Mouse (Mus musculus): ENCODE data around the gene Cope. TPM values are rescaled to one million over a fixed set of nuclear protein-coding genes. Genes with fewer than 3 reads are reported as not detected.

The Cope gene
- polyA plus RNA-seq, 1 experiment from 2014 or later: 300 TPM

DNA sequence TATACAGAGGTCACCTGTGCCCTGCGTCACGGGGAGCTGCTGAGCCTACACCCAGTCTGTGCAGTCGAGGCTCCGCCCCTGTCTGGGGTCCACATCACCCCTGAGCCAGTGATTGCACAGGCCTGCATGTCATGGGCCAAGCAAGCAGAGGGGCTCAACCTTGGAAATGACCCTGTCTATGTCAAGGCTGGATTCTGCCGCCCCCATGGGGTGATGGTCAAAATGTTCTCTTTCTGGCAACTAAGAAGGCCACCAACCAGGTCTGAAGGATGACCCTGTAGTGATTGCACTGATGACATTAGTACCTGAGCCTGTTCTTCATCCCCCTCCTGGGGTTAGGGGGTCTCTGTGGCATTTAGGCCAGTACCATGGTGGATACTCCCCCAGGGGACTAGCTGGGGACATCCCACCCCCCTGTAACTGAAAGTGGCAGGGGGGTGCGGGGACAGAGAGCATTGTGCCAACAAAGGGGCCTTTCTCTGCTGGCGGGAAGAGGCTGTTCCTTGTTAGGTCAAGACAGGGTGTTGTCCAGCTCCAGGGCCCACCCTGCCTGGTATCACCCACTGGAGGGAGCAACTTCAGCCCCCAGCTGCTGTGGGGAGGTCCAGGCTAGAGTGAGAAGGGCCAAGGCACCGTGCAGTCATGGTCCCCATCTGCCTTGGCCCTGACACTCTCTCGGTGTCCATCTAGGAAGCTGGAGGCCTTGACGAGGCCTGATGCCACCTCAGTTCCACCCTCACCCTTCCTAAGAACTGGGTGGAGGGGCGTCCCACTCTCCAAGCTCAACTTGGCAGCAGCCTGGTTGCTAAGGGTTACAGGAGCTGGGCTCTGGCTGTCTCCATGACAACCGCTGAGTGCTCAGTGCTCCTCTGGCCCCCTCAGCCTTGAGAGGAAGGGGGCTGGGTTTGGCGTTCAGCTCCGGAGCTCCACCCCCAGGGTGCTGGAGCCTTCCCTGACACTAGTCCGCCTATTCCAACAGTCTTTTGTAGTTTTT lies 14.5 kb downstream of the Cope start:
- Histone ChIP-seq H3K4me3 (peak overlapping the region; percentile 58), H3K36me3 (replicated peaks) (peaks cover 33% of the 10 kb centered on the region), H3K27ac (peak overlapping the region; percentile 80), H3K9me3 (no peaks in the 10 kb centered on the region), H3K27me3 (ENCODE audit: poor library complexity, severe bottlenecking) (peaks cover 26% of the 10 kb centered on the region), H3K4me1 (peaks cover 39% of the 10 kb centered on the region)
- whole genome bisulfite sequencing: 9% methylated on average over 15 of the region's 15 CpGs
- DNase-seq (ENCODE audit: extremely low spot score, low spot score): peak; percentile 86

DNA sequence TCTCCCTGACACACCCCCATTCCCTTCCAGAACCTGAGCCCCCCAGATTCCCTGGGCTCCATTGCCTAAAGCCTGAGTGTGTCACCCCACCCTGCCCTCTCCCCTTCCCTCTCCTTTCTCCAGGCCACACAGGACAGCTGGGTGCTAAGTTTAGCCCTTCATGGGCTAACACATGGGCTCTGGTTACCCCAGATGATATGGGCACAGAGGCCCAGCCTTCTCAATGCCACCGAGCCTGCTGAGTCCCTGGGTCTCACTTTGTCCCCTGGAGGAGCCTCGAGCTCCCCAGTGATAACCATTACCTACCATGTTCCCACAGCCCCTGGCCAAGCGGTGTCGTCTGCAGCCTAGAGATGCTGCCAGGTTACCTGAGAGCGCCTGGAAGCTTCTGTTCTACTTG lies 15.6 kb downstream of the Cope start:
- peaks cover 39% of the 10 kb centered on the region for H3K4me1 ChIP-seq
- H3K27me3 ChIP-seq (ENCODE audit: poor library complexity, severe bottlenecking): peaks cover 26% of the 10 kb centered on the region
- 86% methylated on average over 5 of the region's 5 CpGs for WGBS
- H3K9me3 ChIP-seq: no peaks in the 10 kb centered on the region
- DNase-seq (ENCODE audit: extremely low spot score, low spot score): no peak
- peaks cover 22% of the 10 kb centered on the region for H3K36me3 ChIP-seq (replicated peaks)
- H3K4me3 ChIP-seq: peak overlapping the region; percentile 58
- H3K27ac ChIP-seq: peak overlapping the region; percentile 80

DNA sequence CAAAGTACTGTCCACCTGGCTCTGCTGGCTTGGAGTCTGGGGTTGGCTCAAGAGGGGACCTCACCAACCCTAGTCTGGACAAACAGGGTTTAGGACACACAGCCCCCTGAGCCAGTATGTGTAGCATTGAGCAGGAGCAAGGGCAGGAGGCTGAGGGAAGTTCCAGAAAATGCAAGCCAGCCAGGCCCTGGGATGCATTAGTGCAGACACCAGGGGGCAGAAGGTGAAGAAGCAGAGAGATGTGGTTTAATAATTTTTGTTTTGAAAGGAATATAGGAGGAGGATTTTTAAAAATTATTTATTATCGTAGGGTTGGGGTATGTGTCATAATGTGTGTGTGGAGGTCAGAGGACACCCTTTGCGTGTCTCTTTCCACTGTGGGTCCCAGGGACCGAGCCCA lies 21.4 kb downstream of the Cope start:
- Histone ChIP-seq H3K4me3 (no peak overlapping the region), H3K36me3 (replicated peaks) (peaks cover 41% of the 10 kb centered on the region), H3K9me3 (no peaks in the 10 kb centered on the region), H3K27me3 (ENCODE audit: poor library complexity, severe bottlenecking) (peaks cover 5% of the 10 kb centered on the region), H3K4me1 (0 out of 2 replicates have a peak, but pooled peaks cover 3% of the 10 kb centered on the region), H3K27ac (no peak overlapping the region)
- 93% methylated on average over 3 of the region's 3 CpGs for WGBS
- DNase-seq (ENCODE audit: extremely low spot score, low spot score): no peak

DNA sequence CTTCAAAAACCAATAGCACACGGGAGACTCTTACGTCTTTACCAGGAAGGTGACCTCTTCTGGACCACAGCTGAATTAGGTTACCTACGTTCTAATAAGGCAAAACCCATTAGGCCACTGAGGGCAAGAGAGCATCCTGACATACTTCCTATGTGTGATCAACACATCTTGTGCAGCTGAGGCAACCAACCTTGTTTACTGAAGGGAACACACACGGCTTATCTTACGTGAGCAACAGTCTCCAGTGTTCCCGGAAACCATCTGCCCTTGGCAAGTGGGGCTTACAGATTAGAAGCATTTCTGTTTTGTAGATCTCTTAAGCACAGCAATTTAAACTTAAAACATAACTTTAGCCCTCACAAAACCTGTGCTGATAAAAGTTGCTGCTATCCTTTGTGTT lies 25.2 kb downstream of the Cope start:
- Histone ChIP-seq H3K36me3 (replicated peaks) (peaks cover 61% of the 10 kb centered on the region), H3K4me1 (peaks cover 41% of the 10 kb centered on the region), H3K4me3 (no peak overlapping the region), H3K27ac (no peak overlapping the region), H3K9me3 (no peaks in the 10 kb centered on the region), H3K27me3 (ENCODE audit: poor library complexity, severe bottlenecking) (peaks cover 35% of the 10 kb centered on the region)
- 92% methylated on average over 6 of the region's 6 CpGs for WGBS
- DNase-seq (ENCODE audit: extremely low spot score, low spot score): no peak

DNA sequence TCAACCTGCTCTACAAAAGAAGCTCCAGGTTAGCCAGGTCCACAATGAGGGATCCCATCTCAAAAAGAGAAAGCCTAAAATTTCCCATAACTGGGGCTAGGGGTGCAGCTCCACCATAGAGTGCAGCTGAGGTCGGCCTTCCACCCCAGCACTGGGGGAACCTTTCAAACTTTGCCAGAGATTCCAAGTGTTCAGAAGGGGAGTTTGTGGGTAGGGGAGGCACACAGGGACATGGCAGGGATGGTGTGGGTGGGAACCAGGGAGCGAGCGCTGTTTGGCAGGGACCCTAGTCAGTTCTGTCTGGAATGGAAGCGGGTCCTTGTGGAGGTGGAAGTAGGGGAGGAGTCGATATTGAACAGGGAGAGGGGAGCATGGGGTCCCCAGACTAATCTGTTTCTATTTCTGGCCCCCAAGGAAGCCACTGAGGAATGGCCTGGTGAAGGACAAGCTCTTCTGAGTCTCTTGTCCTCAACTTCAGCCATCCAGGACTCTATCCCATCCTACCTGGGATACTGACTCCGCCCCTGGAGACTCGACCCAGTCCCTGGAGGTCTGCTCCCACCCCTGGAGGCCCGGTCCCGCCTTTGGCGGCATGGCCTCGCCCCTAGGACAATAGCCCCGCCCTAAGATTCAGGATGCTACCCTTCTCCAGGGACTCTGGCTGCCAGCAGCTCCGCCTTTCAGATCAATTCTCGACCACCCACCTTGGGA lies 27.0 kb downstream of the Cope start, which contains the start of gene Gdf1:
Gene Gdf1 (plus strand): TSS at position 694 of the 711 bp plus-strand sequence.
- DNase-seq (ENCODE audit: extremely low spot score, low spot score): no peak
- peak within 1 kb of the TSS; percentile 40 for H3K4me3 ChIP-seq
- H3K4me1 ChIP-seq: peaks cover 45% of the 10 kb centered on the region
- peaks cover 35% of the 10 kb centered on the region for H3K27me3 ChIP-seq (ENCODE audit: poor library complexity, severe bottlenecking)
- H3K9me3 ChIP-seq: no peaks in the 10 kb centered on the region
- H3K36me3 ChIP-seq (replicated peaks): peaks cover 70% of the 10 kb centered on the region
- 22% methylated on average over 14 of the region's 14 CpGs for WGBS
- H3K27ac ChIP-seq: peak within 1 kb of the TSS; percentile 45

DNA sequence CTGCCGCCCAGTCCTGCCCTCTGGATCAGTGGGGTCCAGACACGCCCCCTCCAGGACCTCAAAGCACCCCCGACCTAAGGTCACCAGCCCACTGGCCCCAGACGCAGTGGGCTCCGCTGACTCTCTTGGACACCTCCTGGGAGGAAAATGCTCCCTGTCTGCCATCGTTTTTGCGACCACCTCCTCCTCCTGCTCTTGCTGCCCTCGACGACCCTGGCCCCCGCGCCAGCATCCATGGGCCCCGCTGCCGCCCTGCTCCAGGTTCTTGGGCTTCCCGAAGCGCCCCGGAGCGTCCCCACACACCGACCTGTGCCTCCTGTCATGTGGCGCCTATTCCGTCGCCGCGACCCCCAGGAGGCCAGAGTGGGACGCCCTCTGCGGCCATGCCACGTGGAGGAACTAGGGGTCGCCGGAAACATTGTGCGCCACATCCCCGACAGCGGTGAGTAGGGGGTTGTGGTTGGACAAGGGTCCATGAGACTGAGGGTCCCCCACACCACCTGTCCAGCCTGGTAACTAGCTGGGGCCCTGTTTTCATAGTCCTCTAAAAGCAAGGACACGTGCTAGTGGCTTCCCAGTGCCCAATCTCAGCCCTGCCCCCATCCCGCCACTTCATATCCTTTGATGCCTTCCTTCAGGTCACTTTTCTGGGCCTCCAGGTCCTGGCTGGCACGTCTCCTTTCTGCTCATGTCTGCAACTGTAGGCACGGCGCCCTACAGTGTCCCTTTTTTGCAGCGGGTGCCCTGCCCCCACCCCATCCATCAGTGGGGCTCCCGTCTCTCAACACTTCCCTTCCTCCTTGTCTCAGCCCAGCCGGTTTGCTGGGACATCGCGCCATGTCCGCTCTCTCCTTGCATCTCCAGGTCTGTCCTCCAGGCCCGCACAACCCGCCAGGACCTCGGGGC lies 27.8 kb downstream of the Cope start:
- H3K36me3 ChIP-seq (replicated peaks): peaks cover 76% of the 10 kb centered on the region
- no peaks in the 10 kb centered on the region for H3K9me3 ChIP-seq
- WGBS: 4% methylated on average over 45 of the region's 45 CpGs
- peak; percentile 53 for DNase-seq (ENCODE audit: extremely low spot score, low spot score)
- peak overlapping the region; percentile 40 for H3K4me3 ChIP-seq
- peaks cover 35% of the 10 kb centered on the region for H3K27me3 ChIP-seq (ENCODE audit: poor library complexity, severe bottlenecking)
- peaks cover 45% of the 10 kb centered on the region for H3K4me1 ChIP-seq
- peak overlapping the region; percentile 45 for H3K27ac ChIP-seq

DNA sequence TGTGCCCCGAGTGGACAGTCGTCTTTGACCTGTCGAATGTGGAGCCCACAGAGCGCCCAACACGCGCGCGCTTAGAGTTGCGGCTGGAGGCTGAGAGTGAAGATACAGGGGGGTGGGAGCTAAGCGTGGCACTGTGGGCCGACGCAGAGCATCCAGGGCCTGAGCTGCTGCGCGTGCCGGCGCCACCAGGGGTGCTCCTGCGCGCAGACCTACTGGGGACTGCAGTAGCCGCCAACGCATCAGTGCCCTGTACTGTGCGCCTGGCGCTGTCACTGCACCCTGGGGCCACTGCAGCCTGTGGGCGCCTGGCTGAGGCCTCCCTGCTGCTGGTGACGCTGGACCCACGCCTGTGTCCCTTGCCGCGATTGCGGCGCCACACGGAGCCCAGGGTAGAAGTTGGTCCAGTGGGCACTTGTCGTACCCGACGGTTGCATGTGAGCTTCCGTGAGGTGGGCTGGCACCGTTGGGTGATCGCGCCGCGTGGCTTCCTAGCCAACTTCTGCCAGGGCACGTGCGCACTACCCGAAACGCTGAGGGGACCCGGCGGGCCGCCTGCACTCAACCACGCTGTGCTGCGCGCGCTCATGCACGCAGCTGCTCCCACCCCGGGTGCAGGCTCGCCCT lies 28.5 kb downstream of the Cope start:
- WGBS: 26% methylated on average over 53 of the region's 53 CpGs
- Histone ChIP-seq H3K27me3 (ENCODE audit: poor library complexity, severe bottlenecking) (peaks cover 35% of the 10 kb centered on the region), H3K4me1 (peaks cover 45% of the 10 kb centered on the region), H3K9me3 (no peaks in the 10 kb centered on the region), H3K4me3 (peak overlapping the region; percentile 40), H3K36me3 (replicated peaks) (peaks cover 81% of the 10 kb centered on the region), H3K27ac (peak overlapping the region; percentile 45)
- DNase-seq (ENCODE audit: extremely low spot score, low spot score): peak; percentile 65

DNA sequence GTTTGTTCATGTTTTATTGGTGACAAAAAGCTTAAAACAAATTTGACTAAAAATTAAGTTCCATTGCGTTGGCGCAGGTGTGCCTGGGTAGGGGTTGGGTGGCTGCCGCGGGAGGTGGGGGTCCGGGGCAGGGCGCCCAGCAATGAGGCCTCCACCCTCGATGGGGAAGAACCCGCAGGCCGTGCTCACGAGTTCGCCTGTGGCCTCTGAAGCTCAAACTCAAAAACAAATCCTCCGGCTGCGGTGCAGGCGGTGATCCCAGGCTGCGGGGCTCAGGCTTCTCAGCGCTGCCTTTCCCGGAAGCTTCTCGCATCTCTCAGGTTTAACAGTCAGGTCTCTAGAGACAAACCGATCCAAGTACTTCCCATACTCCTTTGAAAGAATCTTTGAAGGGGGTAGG lies 29.2 kb downstream of the Cope start:
- Histone ChIP-seq H3K4me3 (no peak overlapping the region; the same call in 1 of the 2 replicates), H3K27me3 (ENCODE audit: poor library complexity, severe bottlenecking) (peaks cover 35% of the 10 kb centered on the region), H3K9me3 (no peaks in the 10 kb centered on the region), H3K27ac (no peak overlapping the region), H3K36me3 (replicated peaks) (peaks cover 88% of the 10 kb centered on the region), H3K4me1 (peaks cover 45% of the 10 kb centered on the region)
- WGBS: 74% methylated on average over 19 of the region's 19 CpGs
- DNase-seq (ENCODE audit: extremely low spot score, low spot score): peak; percentile 31

DNA sequence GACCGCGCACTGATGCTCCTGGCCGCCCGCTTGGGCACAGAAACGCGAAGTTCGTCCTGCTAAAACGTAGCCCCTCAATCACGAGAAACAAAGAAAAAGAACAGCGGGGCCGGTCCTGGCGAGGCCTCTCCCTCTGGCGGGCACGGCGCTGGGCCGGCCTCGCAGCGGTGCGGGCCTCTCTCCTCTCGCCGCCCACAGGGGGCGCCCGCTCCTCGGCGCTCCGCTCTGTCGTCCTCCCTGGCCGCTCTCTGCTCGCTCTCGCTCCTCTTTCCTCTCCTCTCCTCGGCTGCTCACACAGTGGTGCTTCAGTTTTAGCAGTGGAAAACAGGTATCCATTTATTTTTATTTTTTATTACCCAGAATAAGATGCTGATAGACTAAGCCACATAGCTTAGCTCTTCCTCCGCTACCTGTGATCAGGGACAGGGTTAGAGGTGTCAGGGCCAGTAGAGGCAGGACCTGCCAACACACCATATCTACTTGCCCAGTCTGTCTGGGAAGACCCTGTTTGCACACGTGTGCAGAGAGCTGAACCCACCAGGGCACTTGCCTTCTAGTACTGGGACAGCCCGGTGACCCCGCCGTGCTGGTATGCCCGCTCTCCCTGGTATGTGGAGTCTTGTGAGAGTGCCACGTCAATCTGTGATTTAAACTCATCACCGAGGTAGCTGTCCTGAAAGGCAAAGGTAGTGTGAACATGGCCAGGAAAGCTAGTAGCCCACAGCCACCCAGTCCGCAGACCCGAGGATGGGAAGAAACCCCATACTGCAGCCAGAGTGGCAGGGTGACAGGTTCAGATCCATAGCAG lies 30.0 kb downstream of the Cope start:
- WGBS: 26% methylated on average over 41 of the region's 41 CpGs
- H3K27me3 ChIP-seq (ENCODE audit: poor library complexity, severe bottlenecking): peaks cover 35% of the 10 kb centered on the region
- H3K4me1 ChIP-seq: peaks cover 45% of the 10 kb centered on the region
- peak overlapping the region; percentile 23; the same call in 1 of the 2 replicates for H3K4me3 ChIP-seq
- no peaks in the 10 kb centered on the region for H3K9me3 ChIP-seq
- H3K27ac ChIP-seq: peak overlapping the region; percentile 51; the same call in 1 of the 2 replicates
- H3K36me3 ChIP-seq (replicated peaks): peaks cover 91% of the 10 kb centered on the region
- DNase-seq (ENCODE audit: extremely low spot score, low spot score): peak; percentile 81

DNA sequence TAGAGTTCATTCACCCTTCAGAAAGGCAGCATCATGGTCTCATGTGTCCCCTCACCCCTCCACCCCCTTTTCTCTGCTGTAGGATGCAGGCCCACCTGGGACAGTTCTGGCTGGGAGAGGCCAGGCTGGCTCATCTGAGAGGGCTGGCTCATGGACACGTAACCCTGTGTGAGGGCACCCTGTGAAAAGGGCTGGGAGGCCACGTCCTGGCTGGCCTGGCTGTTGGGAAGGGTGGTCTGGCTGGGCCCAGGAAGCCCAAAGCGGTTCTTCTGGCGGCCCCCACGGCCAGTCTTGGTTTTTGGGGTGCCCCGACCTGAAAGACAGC lies 30.5 kb downstream of the Cope start:
- Histone ChIP-seq H3K4me3 (no peak overlapping the region), H3K9me3 (no peaks in the 10 kb centered on the region), H3K27ac (no peak overlapping the region), H3K36me3 (replicated peaks) (peaks cover 91% of the 10 kb centered on the region), H3K27me3 (ENCODE audit: poor library complexity, severe bottlenecking) (peaks cover 35% of the 10 kb centered on the region), H3K4me1 (peaks cover 45% of the 10 kb centered on the region)
- WGBS: 97% methylated on average over 6 of the region's 6 CpGs
- DNase-seq (ENCODE audit: extremely low spot score, low spot score): no peak

DNA sequence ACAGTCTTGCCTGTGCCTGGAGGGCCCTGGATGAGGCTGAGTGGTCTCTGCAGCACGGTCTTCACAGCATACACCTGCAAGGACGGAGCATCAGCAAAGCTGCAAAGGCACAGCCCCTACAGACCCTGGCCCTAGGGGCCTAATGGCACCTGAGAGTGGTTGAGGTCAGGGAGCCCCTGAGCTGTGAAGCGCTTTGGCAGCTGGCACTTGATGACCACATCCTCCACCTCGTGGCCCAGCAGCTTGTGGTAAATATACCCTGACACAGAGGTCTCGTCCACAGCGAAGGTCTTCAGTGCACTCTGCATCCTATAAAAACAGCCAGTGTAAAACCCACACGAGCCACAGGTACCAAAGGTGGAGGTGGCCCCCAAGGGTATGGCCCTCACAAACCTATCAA lies 36.6 kb downstream of the Cope start:
- peaks cover 16% of the 10 kb centered on the region; the same call in 1 of the 2 replicates for H3K4me1 ChIP-seq
- peaks cover 100% of the 10 kb centered on the region for H3K36me3 ChIP-seq (replicated peaks)
- DNase-seq (ENCODE audit: extremely low spot score, low spot score): no peak
- H3K4me3 ChIP-seq: no peak overlapping the region
- H3K27ac ChIP-seq: no peak overlapping the region
- WGBS: 90% methylated on average over 7 of the region's 7 CpGs
- no peaks in the 10 kb centered on the region for H3K9me3 ChIP-seq
- no peaks in the 10 kb centered on the region for H3K27me3 ChIP-seq (ENCODE audit: poor library complexity, severe bottlenecking)

All from forebrain, embryonic 10.5 days (tissue).